Mouse (Mus musculus) natural killer cell, adult 2 months (primary cell): Measurements from ENCODE around the gene 1700016H13Rik.

ENCODE experiments used
- DNase-seq, 2 experiments: peaks; one replicate each; pipeline ENCODE4 v3.0.0; 2022; ENCODE audit warnings: low spot score in 2 of 2

The 1700016H13Rik gene

DNA sequence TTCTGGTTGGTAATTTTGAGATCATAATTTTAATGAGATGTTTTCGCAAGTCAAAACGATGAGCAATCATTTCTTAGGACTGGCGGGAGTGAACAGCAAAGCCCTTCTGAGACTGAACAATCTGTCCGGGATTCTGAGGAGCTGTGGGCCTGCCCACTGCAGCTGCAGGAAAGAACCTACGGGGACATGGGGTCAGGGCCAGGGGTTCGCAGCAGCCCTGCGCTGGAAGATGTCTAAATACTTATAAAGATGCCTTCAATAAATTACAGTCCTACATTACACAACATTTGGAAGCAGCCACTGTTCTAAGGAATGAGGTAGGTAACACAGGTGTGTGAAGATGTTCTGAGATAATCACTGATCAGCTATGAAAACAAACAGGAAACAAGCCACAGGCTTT lies 50.1 kb downstream of the 1700016H13Rik start:
- no peak for DNase-seq

GRCm38 (mm10) chr5:103603115-103603893 lies 52.5 kb downstream of the 1700016H13Rik start:
- DNase-seq = no peak

DNA sequence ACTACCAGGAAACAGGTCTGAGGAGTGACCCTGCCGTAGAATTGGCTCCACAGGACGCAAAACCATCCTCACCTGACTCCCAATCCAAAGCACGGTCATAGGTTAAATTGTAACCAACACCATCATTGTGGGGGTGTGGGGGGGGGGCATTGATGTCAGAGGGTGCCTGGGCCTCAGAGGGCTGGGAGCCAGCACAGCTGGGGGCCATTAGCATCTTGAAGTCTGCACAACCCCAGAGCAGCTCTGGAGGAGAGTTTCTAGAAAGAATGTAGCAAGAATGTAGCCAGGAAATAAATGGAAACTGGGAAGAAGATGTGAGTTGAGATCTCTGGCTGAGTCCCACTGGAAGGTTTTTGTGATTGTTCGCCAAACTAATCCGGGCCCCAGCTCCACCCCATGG lies 56.9 kb downstream of the 1700016H13Rik start:
- DNase-seq = no peak

- DNase-seq = no peak
These were observed 57.5 kb downstream of the 1700016H13Rik start for GRCm38 (mm10) chr5:103598264-103598663.
